Mouse (Mus musculus) limb, embryonic 14.5 days (tissue): ENCODE results near the gene Lrp6. TPM values are rescaled to one million over a fixed set of nuclear protein-coding genes. Genes with fewer than 3 reads are reported as not detected.

Source experiments
- ATAC-seq: fragments of 200-750 bp; cut with Nextera tagmentation; 2 replicates; pipeline ENCODE4 v1.8.0; 2017; ENCODE audit warnings: low read depth, moderate number of reproducible peaks, moderate TSS enrichment; ENCODE audit not compliant: low FRiP score
- DNase-seq: peaks from one replicate; pipeline ENCODE4 v3.0.0-alpha.2; 2015; ENCODE audit warnings: low spot score
- H3K27ac ChIP-seq: fragments of 300-500 bp; sonication (generic); replicated peaks from 2 replicates; pipeline ENCODE4 v1.5.1; 2014; ENCODE audit warnings: low read depth, mild to moderate bottlenecking, low read length, moderate library complexity, mixed read lengths
- H3K27me3 ChIP-seq: fragments of 300-500 bp; sonication (generic); 2 replicates; pipeline ENCODE4 v1.6.1; 2014; ENCODE audit warnings: low read length, mixed read lengths; ENCODE audit not compliant: control insufficient read depth, insufficient read depth
- H3K36me3 ChIP-seq: fragments of 300-500 bp; sonication (generic); 2 replicates; pipeline ENCODE4 v1.6.1; 2014; ENCODE audit warnings: mild to moderate bottlenecking, low read length, moderate library complexity, mixed read lengths; ENCODE audit not compliant: control insufficient read depth, insufficient read depth
- H3K4me1 ChIP-seq: fragments of 300-500 bp; sonication (generic); 2 replicates; pipeline ENCODE4 v1.6.1; 2014; ENCODE audit warnings: antibody characterized with exemption, low read length, mixed read lengths; ENCODE audit not compliant: control insufficient read depth, insufficient read depth
- H3K4me2 ChIP-seq: fragments of 300-500 bp; sonication (generic); replicated peaks from 2 replicates; pipeline ENCODE4 v1.6.1; 2014; ENCODE audit warnings: low read depth, mild to moderate bottlenecking, low read length, moderate library complexity; ENCODE audit not compliant: severe bottlenecking
- H3K4me3 ChIP-seq: fragments of 300-500 bp; sonication (generic); replicated peaks from 2 replicates; pipeline ENCODE4 v1.5.1; 2014; ENCODE audit warnings: low read length
- H3K9ac ChIP-seq: fragments of 300-500 bp; sonication (generic); 2 replicates; pipeline ENCODE4 v1.6.1; 2014; ENCODE audit warnings: mild to moderate bottlenecking, low read depth, low read length, moderate library complexity; ENCODE audit not compliant: severe bottlenecking
- H3K9me3 ChIP-seq: fragments of 300-500 bp; sonication (generic); 2 replicates; pipeline ENCODE4 v1.6.1; 2016; ENCODE audit warnings: low read length; ENCODE audit not compliant: control insufficient read depth
- POLR2A ChIP-seq: fragments of 200-500 bp; IDR thresholded peaks from 2 replicates; pipeline ENCODE4 v1.8.0; 2012; ENCODE audit warnings: inconsistent platforms, mild to moderate bottlenecking, moderate library complexity, borderline replicate concordance; ENCODE audit not compliant: insufficient read depth, insufficient read length; ENCODE audit errors: extremely low read depth
- WGBS: fragments of 180-500 bp; shearing (Covaris S2); extraction: QIAGEN DNeasy Blood & Tissue Kit; methylation state at CpG from one replicate; pipeline ENCODE4 v1.1.7; 2014; 5-methylcytosine and 5-hydroxymethylcytosine counted together
- polyA plus RNA-seq, 2 experiments: library from polyadenylated mRNA; depleted of rRNA in 1 of 2; stranded (reverse) in 1 of 2; unstranded in 1 of 2; fragments of >200 nt; fragmentation: Nextera tagmentation in 1 of 2; extraction: Ambion mirVana in 1 of 2; gene quantifications; 2 replicates each; pipeline versions ENCODE4 v1.2.1 to v1.2.3; 2012 to 2014

Lrp6 gene
- polyA plus RNA-seq, 2 experiments = 39.5 to 42.7 TPM

GRCm38 (mm10) chr6:134479481-134479880 is 87.3 kb downstream of the Lrp6 start:
- WGBS = 97% methylated on average over 10 of the region's 10 CpGs
- TF ChIP-seq POLR2A = no peak
- H3K9ac ChIP-seq = no peak overlapping the region
- ATAC-seq = no peak
- no peak for DNase-seq
- no peak overlapping the region for H3K4me2 ChIP-seq
- H3K4me3 ChIP-seq = no peak overlapping the region
- peaks cover 49% of the 10 kb centered on the region for H3K36me3 ChIP-seq
- H3K4me1 ChIP-seq = no peaks in the 10 kb centered on the region; the same call in 1 of the 2 replicates
- no peaks in the 10 kb centered on the region for H3K27me3 ChIP-seq
- H3K27ac ChIP-seq = no peak overlapping the region
- no peaks in the 10 kb centered on the region for H3K9me3 ChIP-seq

GRCm38 (mm10) chr6:134473143-134473561 is 93.6 kb downstream of the Lrp6 start:
- peak; percentile 63 for DNase-seq
- Histone ChIP-seq H3K9ac (no peak overlapping the region), H3K27me3 (no peaks in the 10 kb centered on the region), H3K4me2 (no peak overlapping the region), H3K27ac (peak overlapping the region; percentile 50; the same call in 1 of the 2 replicates), H3K4me3 (no peak overlapping the region), H3K4me1 (peaks cover 4% of the 10 kb centered on the region; the same call in 1 of the 2 replicates), H3K9me3 (no peaks in the 10 kb centered on the region), H3K36me3 (peaks cover 38% of the 10 kb centered on the region)
- ATAC-seq = peak; percentile 72
- 31% methylated on average over 7 of the region's 7 CpGs for WGBS
- no peak for TF ChIP-seq POLR2A

DNA sequence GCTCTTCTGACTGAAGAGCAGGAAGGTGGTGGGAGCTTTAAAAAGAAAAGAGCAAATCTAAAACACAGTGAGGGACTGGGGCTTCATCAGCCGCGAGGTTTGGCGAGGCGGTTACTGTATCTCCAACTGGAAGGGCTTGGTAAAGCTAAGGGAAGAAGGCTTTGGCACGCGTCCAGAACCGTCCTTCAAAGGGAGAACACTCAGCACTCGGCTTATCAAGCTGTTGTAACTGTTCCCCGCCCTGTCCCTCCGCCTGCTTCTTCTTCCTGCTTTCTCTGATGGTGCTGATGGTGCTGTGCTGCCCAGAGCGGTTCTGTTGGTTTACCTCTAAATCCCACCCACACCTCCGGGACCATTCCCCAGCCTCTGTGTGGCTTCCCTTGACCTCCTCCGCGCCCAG is 95.9 kb downstream of the Lrp6 start:
- Histone ChIP-seq H3K27me3 (no peaks in the 10 kb centered on the region), H3K36me3 (peaks cover 50% of the 10 kb centered on the region), H3K27ac (no peak overlapping the region), H3K4me1 (peaks cover 4% of the 10 kb centered on the region; the same call in 1 of the 2 replicates), H3K9me3 (no peaks in the 10 kb centered on the region), H3K4me2 (no peak overlapping the region), H3K9ac (no peak overlapping the region), H3K4me3 (no peak overlapping the region)
- DNase-seq (peak; percentile 75), ATAC-seq (no peak)
- no peak for TF ChIP-seq POLR2A
- 83% methylated on average over 14 of the region's 14 CpGs for WGBS

GRCm38 (mm10) chr6:134469297-134469696 is 97.5 kb downstream of the Lrp6 start:
- no peak overlapping the region for H3K4me3 ChIP-seq
- no peak overlapping the region for H3K27ac ChIP-seq
- WGBS = 85% methylated on average over 2 of the region's 2 CpGs
- H3K9me3 ChIP-seq = no peaks in the 10 kb centered on the region
- no peaks in the 10 kb centered on the region for H3K27me3 ChIP-seq
- H3K4me2 ChIP-seq = no peak overlapping the region
- no peak for DNase-seq
- ATAC-seq = no peak
- H3K4me1 ChIP-seq = peaks cover 4% of the 10 kb centered on the region; the same call in 1 of the 2 replicates
- no peak for TF ChIP-seq POLR2A
- H3K36me3 ChIP-seq = peaks cover 62% of the 10 kb centered on the region
- no peak overlapping the region for H3K9ac ChIP-seq

GRCm38 (mm10) chr6:134466671-134467229 is 100.0 kb downstream of the Lrp6 start:
- no peak overlapping the region for H3K4me3 ChIP-seq
- no peak for TF ChIP-seq POLR2A
- no peaks in the 10 kb centered on the region for H3K4me1 ChIP-seq
- no peak overlapping the region for H3K27ac ChIP-seq
- no peak for DNase-seq
- WGBS = 78% methylated on average over 10 of the region's 10 CpGs
- H3K9ac ChIP-seq = no peak overlapping the region
- ATAC-seq = no peak
- H3K4me2 ChIP-seq = no peak overlapping the region
- H3K27me3 ChIP-seq = no peaks in the 10 kb centered on the region
- H3K9me3 ChIP-seq = no peaks in the 10 kb centered on the region
- H3K36me3 ChIP-seq = peaks cover 75% of the 10 kb centered on the region
